Mouse (Mus musculus): ENCODE measurements around the gene Eipr1.
A peak's percentile ranks its signal among the peaks of the same experiment; 100 is the strongest.

The Eipr1 gene

DNA sequence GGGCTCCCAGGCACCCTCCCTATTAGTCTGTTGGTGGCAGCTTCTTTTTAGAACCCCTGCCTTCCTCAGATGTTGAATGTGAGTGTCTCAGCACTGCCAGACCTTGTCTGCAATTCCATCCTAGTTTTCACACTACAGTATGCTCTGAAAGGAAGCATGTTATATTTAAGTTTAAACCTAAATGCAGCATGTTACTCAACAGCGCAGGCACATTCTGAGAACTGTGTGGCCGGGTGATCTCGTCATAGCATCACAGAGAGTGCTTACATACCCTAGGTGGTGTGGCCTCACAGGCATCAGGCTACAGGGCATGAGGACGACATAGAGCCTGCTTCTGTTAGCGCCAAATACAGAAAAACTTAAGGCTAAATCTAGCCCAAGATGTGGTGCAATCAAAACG, 24.0 kb downstream of the Eipr1 start:
- no peak for DNase-seq (ENCODE audit: low spot score in 2 of 2)

DNA sequence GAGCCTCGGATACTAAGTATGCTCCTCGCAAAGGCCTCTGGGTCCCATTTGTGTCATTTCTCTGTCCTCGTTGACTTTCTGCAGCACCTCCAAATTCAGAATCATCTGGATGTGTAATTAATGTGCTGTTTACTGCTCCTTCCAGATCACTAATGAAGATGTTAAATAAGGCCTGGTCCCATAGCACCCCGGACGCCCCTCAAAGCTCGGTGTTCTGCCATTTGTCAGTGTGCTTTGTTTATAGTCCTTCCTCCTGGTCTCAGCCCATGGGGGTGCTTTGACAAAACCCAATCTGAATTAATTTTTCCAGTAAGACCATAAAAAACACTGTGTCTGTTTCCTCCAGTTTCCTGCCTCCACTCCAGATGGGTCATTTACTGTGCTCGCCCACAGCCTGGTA, 28.6 kb downstream of the Eipr1 start:
- no peak for DNase-seq (ENCODE audit: low spot score in 2 of 2)

GRCm38 (mm10) chr12:28782637-28783036, 31.0 kb downstream of the Eipr1 start:
- DNase-seq (ENCODE audit: low spot score in 2 of 2): no peak

- DNase-seq (ENCODE audit: low spot score in 2 of 2): peak in 1 of 2 experiments; percentile 30
These were observed 32.8 kb downstream of the Eipr1 start for GRCm38 (mm10) chr12:28784355-28784754.

DNA sequence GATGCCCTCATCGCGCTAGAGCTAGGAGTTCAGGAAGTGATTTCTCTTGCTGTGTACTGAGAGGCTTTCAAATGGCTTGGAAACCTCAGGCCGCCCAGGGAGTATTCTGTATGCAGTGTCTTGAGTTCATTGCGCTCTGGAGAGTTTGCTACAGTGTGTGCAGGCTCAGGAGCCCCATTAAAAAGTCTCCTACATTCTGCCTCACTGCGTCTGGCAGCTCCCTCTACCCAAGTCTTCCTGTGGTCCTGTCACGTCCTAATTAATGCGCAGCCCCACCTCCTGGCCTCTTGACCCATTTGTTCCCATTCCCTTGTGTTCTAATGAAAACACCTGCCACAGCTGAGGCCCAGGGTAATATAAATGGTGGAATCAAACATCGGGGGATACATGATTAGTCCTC, 33.3 kb downstream of the Eipr1 start:
- DNase-seq (ENCODE audit: low spot score in 2 of 2): no peak

DNA sequence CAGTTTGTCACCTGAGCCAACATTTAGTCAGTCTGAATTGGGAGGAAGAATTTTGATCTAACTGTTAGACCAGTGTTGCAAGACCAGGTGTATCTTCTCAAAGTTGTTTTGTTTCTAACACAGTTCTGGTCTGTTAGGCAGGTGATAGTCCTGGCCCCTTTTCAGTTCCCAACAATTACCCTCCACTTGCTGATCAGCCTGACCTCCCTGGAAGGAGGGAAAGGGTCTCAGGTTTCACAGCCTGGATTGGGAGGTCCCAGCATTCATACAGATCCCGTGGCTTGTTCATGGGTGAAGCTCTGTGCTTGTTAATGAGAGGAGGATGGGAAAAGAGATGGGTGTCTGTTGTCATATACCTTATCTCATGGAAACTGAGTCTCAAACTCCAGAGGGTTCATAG, 33.7 kb downstream of the Eipr1 start:
- no peak for DNase-seq (ENCODE audit: low spot score in 2 of 2)

- no peak for DNase-seq (ENCODE audit: low spot score in 2 of 2)
These were observed 34.7 kb downstream of the Eipr1 start for GRCm38 (mm10) chr12:28786310-28786709.

DNA sequence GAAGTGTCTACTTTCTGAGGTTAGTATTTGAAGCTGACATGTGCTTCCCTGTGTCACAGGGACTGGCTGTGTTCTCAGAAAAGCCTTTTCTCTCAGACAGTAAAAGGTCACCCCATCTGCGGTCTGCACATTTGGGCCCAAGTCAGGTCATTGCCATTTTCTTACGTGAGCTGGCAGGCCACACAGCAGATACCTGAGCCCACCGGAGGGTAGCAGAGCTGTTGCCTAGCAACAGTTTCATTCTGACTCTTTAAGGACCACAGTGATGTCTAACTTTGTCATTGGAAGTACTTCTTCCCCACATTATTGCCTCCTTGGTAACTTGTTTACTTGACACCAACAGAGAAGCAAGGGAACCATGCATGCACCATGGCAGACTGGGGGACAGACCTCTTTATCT, 41.0 kb downstream of the Eipr1 start:
- no peak for DNase-seq (ENCODE audit: low spot score in 2 of 2)

GRCm38 (mm10) chr12:28793715-28794114, 42.1 kb downstream of the Eipr1 start:
- DNase-seq (ENCODE audit: low spot score in 2 of 2): no peak

DNA sequence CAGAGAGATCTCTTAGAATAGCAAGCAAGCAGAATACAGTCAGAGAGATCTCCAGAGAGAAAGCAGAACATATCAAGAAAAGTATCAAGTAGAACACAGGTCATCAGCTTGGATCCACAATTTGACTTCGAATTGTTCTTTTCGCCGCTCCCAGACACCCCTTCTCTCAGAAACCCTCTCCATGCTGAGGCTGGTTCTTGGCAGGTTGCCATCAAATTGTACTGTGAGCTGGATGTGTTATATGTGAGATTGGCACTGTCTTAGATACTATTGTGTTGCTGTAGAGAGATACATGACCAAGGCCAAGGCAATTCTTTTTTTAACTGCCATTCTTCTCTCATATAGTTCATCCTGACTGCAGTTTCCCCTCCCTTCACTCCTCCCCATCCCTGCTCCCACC, 43.4 kb downstream of the Eipr1 start:
- no peak for DNase-seq (ENCODE audit: low spot score in 2 of 2)

DNA sequence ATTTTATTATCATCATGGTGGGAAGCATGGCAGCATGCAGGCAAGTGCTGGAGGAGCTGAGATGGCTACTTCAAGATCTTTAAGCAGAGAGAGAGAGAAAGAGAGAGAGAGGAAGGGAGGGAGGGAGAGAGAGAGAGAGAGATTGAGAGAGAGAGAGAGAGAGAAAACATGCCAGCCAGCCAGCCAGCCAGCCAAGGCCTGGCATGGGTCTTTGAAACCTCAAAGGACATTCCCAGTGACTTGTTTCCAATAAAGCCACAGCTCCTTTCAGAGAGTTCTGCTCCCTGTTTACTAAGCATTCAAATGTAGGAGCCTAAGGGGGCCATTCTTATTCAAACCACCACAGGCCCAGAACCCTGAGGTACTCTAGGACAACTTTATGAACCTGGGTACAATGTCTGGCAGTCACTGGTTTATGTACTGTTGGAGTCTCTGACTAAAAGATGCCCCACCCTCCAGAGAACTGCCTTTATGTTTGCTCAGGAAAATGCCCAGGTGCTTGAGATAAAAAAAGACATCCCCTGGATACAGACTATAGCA, 45.3 kb downstream of the Eipr1 start:
- no peak for DNase-seq (ENCODE audit: low spot score in 2 of 2)

GRCm38 (mm10) chr12:28799798-28800411, 48.3 kb downstream of the Eipr1 start:
- DNase-seq (ENCODE audit: low spot score in 2 of 2): peak in 1 of 2 experiments; percentile 26

- DNase-seq (ENCODE audit: low spot score in 2 of 2): no peak
These were observed 48.8 kb downstream of the Eipr1 start for GRCm38 (mm10) chr12:28800423-28800822.

GRCm38 (mm10) chr12:28800891-28801290, 49.3 kb downstream of the Eipr1 start:
- DNase-seq (ENCODE audit: low spot score in 2 of 2): no peak

DNA sequence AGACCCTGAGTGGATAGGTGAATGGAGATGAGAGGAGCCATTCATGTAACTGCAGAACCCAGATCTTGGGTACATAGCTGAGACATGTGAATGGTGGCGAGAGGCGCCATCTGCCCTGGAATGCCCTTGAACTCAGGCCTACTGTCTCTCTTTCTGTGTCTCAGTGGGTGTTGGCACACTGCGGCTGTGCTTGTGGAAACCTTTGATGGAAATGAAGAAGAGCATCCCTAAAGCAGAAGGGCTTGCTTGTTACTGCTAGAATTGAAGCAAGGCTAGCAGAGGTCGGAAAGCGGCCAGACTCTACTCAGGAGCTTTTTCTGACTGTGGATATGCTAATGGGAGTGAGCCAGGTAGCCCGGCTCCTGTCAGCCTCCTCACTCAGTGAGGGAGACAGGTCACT, 50.1 kb downstream of the Eipr1 start:
- DNase-seq (ENCODE audit: low spot score in 2 of 2): no peak

GRCm38 (mm10) chr12:28803043-28803442, 51.4 kb downstream of the Eipr1 start:
- DNase-seq (ENCODE audit: low spot score in 2 of 2): no peak

GRCm38 (mm10) chr12:28804558-28805481, 53.2 kb downstream of the Eipr1 start:
- DNase-seq (ENCODE audit: low spot score in 2 of 2): no peak

DNA sequence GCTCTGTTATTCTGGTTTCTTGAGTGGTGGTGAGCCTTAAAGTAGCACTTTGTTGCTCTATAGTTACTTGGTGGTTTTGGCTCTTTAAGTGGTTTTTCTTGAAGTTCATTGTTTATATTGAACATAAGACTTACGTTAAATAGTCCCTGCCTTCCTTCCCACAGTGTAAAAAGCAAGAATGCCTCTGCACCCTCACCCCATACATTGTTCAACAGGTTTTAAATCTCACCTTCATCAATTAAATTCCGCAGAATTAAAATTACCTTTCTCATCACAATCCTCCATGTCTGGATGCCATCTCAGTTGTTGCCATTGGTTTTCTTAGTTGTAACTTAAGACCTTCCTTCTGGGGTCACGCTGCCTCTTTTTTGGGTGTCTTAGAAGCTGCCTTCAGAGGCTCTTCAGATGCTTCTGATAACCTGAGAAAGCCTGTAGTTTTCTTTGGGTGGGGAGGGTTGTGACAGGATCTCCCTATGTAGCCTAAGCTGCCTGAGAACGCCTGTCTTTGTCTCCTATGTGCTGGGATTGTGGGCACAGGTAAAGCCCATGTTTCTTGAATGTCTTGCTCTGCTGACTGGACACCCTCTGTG, 57.3 kb downstream of the Eipr1 start:
- no peak for DNase-seq (ENCODE audit: low spot score in 2 of 2)

- no peak for DNase-seq (ENCODE audit: low spot score in 2 of 2)
These were observed 58.2 kb downstream of the Eipr1 start for GRCm38 (mm10) chr12:28809756-28810337.

GRCm38 (mm10) chr12:28816681-28817426, 65.3 kb downstream of the Eipr1 start:
- no peak for DNase-seq (ENCODE audit: low spot score in 2 of 2)

GRCm38 (mm10) chr12:28817427-28817752, 65.8 kb downstream of the Eipr1 start:
- peak in 1 of 2 experiments; percentile 35 for DNase-seq (ENCODE audit: low spot score in 2 of 2)

DNA sequence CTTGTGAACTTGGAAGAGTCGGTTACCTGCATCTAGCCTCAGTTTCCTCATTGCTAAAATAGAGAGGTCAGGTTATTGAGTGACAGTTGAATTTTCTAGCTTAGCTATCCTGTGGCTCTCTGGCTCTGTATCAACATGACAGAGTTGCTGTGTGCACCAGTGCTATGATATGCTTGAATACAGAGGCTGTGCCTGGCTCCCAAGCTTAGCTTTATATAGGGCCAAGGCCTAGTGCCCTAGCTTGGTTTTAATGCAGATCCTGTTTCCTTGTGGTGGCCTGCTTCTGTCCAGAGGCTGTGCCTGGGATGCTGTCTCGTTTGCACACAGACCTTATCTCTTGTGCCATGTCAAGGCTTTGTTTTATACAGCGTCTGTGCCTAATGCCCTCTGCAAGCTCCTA, 66.3 kb downstream of the Eipr1 start:
- no peak for DNase-seq (ENCODE audit: low spot score in 2 of 2)
